ENCODE assay signal across 15 mouse cellular contexts in the genomic region with DNA sequence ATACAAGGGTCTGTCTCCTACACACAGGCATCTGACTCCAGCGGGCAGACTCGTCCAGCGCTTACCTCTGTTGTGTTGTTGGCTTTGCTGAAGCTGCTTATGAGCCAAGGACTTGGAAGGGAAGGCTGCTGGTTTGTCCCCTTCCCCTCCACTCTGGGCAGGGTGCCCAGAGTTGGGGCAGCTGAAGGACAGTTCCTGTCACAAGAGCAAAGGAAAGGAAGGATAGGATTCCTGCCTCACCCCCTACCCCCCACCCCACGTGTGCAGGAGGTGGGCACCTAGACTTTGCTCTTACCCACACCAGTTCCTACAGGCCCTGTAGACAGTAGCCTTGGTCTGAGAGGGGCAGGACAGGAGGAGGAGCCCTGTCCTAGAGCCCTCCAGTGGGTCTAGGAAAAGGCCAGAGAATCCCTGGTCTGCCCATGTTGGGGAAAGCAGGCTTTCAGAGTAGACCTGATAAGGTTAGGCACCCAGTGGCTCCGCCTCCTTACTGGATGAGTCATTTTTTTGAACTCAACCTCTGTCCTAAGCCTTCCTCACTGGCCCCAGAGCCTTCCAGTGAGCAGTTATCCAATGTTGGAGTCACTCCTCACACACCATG. TPM values are rescaled to one million over a fixed set of nuclear protein-coding genes. Genes with fewer than 3 reads are reported as not detected.
DNase-seq lines count a peak whose midpoint lies in the region; ATAC-seq lines count a peak whose summit lies in the region.
"Had no signal": no experiment of that assay in that cellular context is flagged by ENCODE, and none has a peak within 500 bp of the region (broad histone marks: within the 10 kb centered on the region; RNA-seq: fewer than 3 reads in every experiment).

No protein-coding gene starts in this region.

- 54% methylated on average over 5 of the region's 5 CpGs for WGBS in lung, embryonic 16.5 days

- H3K36me3 ChIP-seq in lung, embryonic 16.5 days (ENCODE audit: control insufficient read depth, insufficient read depth, low read length): no peaks in the 10 kb centered on the region
- H3K36me3 ChIP-seq: embryonic facial prominence, embryonic 13.5 days; forebrain, embryonic 12.5 days; hindbrain, embryonic 10.5 days had no signal

- no peaks in the 10 kb centered on the region for H3K9me3 ChIP-seq in lung, embryonic 16.5 days (ENCODE audit: control insufficient read depth, low read length)
- H3K9me3 ChIP-seq: embryonic facial prominence, embryonic 13.5 days; forebrain, embryonic 12.5 days; hindbrain, embryonic 10.5 days had no signal

- H3K4me3 ChIP-seq in lung, embryonic 16.5 days (ENCODE audit: low read length): no peak overlapping the region
- H3K4me3 ChIP-seq: embryonic facial prominence, embryonic 13.5 days; forebrain, embryonic 12.5 days; hindbrain, embryonic 10.5 days had no signal

- H3K27ac ChIP-seq in lung, embryonic 16.5 days (ENCODE audit: low read length): no peak overlapping the region
- H3K27ac ChIP-seq: embryonic facial prominence, embryonic 13.5 days; forebrain, embryonic 12.5 days; hindbrain, embryonic 10.5 days; macrophage had no signal

- no peak overlapping the region for H3K9ac ChIP-seq in lung, embryonic 16.5 days (ENCODE audit: low read length)
- H3K9ac ChIP-seq: embryonic facial prominence, embryonic 13.5 days; forebrain, embryonic 12.5 days had no signal

- H3K4me2 ChIP-seq in lung, embryonic 16.5 days (ENCODE audit: low read depth, low read length): no peak overlapping the region
- H3K4me2 ChIP-seq: embryonic facial prominence, embryonic 13.5 days; forebrain, embryonic 12.5 days had no signal

- peak; percentile 26; the same call in 1 of the 2 replicates for ATAC-seq in lung, embryonic 16.5 days (ENCODE audit: low read depth)
- ATAC-seq: intestine, postnatal 0 days; Patski had no signal

- no peaks in the 10 kb centered on the region for H3K4me1 ChIP-seq in lung, embryonic 16.5 days (replicated peaks; ENCODE audit: control insufficient read depth, insufficient read depth, low read length)

- DNase-seq in cerebellum, postnatal 14 days: peak; percentile 76 to 80
- no peak for DNase-seq in cerebellum, adult 8-10 months
- no peak for DNase-seq in lung, postnatal 36 days
- peak; percentile 48 to 60 for DNase-seq in cerebellum, postnatal 25 days
- peak; percentile 80 for DNase-seq in heart, postnatal 4 days
- no peak for DNase-seq in layer of hippocampus, adult 18-20 months (ENCODE audit: low spot score in 2 of 2)

- peaks cover 13% of the 10 kb centered on the region for H3K27me3 ChIP-seq in lung, embryonic 16.5 days (ENCODE audit: control insufficient read depth, insufficient read depth, low read depth, low read length)

RNA-seq across cellular contexts. Expression of a gene that starts 10.1 kb away (rescaled TPM):
- 0.13 TPM in 1 of 2 replicates, not detected in the other for polyA plus RNA-seq in lung, embryonic 16.5 days (2015; fragmentation: Nextera tagmentation; extraction: Ambion mirVana)
- under 1 TPM; 0.18 to 0.50 TPM for total RNA-seq in heart, postnatal 4 days (2021)
- 10 to 100 TPM; 34.9 to 35.3 TPM for total RNA-seq in layer of hippocampus, adult 18-20 months (2021)
- total RNA-seq: gastrocnemius, adult 18-20 months; liver, adult 2 months had no signal
- polyA plus RNA-seq: liver, adult 2 months; macrophage; Patski had no signal

RNA-seq across cellular contexts. Expression of a gene that starts 41.0 kb away (rescaled TPM):
- 0.14 and 0.15 TPM in 2 replicates for polyA plus RNA-seq in lung, embryonic 16.5 days (2015; fragmentation: Nextera tagmentation; extraction: Ambion mirVana)
- not detected for total RNA-seq in heart, postnatal 4 days (2021)
- total RNA-seq in layer of hippocampus, adult 18-20 months (2021): 1 to 10 TPM; 7.9 TPM
- total RNA-seq: gastrocnemius, adult 18-20 months; liver, adult 2 months had no signal
- polyA plus RNA-seq: liver, adult 2 months; macrophage; Patski had no signal

Comparison
In these comparisons a context has a peak if more than half of its experiments do, and no peak if none do; other contexts are left out.
1. DNase-seq: peak in cerebellum, postnatal 14 days (2 of 2), cerebellum, postnatal 25 days (2 of 2) and heart, postnatal 4 days (single experiment); none in cerebellum, adult 8-10 months (single experiment), lung, postnatal 36 days (single experiment) and layer of hippocampus, adult 18-20 months (0 of 2).
2. RNA of a gene that starts 10.1 kb away (total RNA-seq): 34.9 to 35.3 TPM in layer of hippocampus, adult 18-20 months; 0.18 to 0.50 TPM in heart, postnatal 4 days; every median in the first group is over 10 times any median in the second.
3. RNA of a gene that starts 41.0 kb away (total RNA-seq): 7.9 TPM in layer of hippocampus, adult 18-20 months; not detected in heart, postnatal 4 days; every median in the first group is over 4 times any median in the second.